In the genomic region with DNA sequence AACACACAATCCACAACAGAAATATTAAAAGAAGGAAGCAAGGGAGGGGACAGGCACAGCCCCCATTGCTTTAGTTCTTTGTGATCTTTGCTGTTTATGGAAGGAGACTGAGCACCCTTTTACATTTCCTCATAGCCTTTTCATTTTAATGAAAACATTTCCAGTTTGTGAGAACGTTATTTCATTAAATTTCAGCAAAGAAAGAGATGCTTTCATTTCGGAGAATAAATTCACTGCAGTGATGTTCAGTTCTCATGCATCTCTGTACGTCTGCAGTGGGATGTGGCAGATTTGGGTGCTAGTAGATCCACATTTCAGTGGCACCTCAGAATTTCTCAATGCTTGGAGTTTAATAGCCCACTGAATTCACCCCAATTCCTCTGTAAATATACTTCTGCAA, we compare ENCODE assay signal across 32 mouse cellular contexts. TPM values are rescaled to one million over a fixed set of nuclear protein-coding genes. Genes with fewer than 3 reads are reported as not detected.
DNase-seq lines count a peak whose midpoint lies in the region; ATAC-seq and TF ChIP-seq lines count a peak whose summit lies in the region.
"Had no signal": no experiment of that assay in that cellular context is flagged by ENCODE, and none has a peak within 500 bp of the region (broad histone marks: within the 10 kb centered on the region; RNA-seq: fewer than 3 reads in every experiment).

No protein-coding gene starts in this region.

- H3K4me1 ChIP-seq in limb, embryonic 14.5 days (ENCODE audit: control insufficient read depth, insufficient read depth, low read length), result 0 out of 2 replicates have a peak, but pooled peaks cover 2% of the 10 kb centered on the region
- H3K4me1 ChIP-seq in limb, embryonic 10.5 days, result peaks cover 10% of the 10 kb centered on the region
- H3K4me1 ChIP-seq in forebrain, embryonic 10.5 days, result peaks cover 37% of the 10 kb centered on the region
- H3K4me1 ChIP-seq in forebrain, embryonic 16.5 days (replicated peaks; ENCODE audit: control insufficient read depth, insufficient read depth, low read length), result peaks cover 29% of the 10 kb centered on the region
- H3K4me1 ChIP-seq: liver, embryonic 15.5 days had no signal

- H3K4me3 ChIP-seq in limb, embryonic 14.5 days (replicated peaks; ENCODE audit: low read length), result no peak overlapping the region
- H3K4me3 ChIP-seq in limb, embryonic 10.5 days, result no peak overlapping the region
- peak overlapping the region; percentile 74; the same call in 1 of the 2 replicates for H3K4me3 ChIP-seq in forebrain, embryonic 10.5 days
- H3K4me3 ChIP-seq in forebrain, embryonic 16.5 days (replicated peaks; ENCODE audit: low read length), result peak overlapping the region; percentile 18
- H3K4me3 ChIP-seq: heart, adult 2 months; heart, embryonic 13.5 days; hindbrain, embryonic 12.5 days; limb, embryonic 15.5 days; liver, embryonic 15.5 days; lung, embryonic 15.5 days; megakaryocyte, embryonic 14.5 days had no signal

- no peak overlapping the region for H3K9ac ChIP-seq in limb, embryonic 14.5 days (ENCODE audit: low read depth, low read length, severe bottlenecking)
- peak overlapping the region; percentile 59 for H3K9ac ChIP-seq in forebrain, embryonic 16.5 days (replicated peaks; ENCODE audit: low read depth, low read length)
- H3K9ac ChIP-seq: heart, embryonic 13.5 days; hindbrain, embryonic 12.5 days; limb, embryonic 15.5 days; liver, embryonic 15.5 days; lung, embryonic 15.5 days had no signal

- peaks cover 83% of the 10 kb centered on the region for H3K27me3 ChIP-seq in limb, embryonic 14.5 days (ENCODE audit: control insufficient read depth, insufficient read depth, low read length)
- H3K27me3 ChIP-seq in limb, embryonic 10.5 days (ENCODE audit: low read depth, poor library complexity, severe bottlenecking), result peaks cover 98% of the 10 kb centered on the region
- peaks cover 99% of the 10 kb centered on the region for H3K27me3 ChIP-seq in forebrain, embryonic 10.5 days (ENCODE audit: poor library complexity, severe bottlenecking)
- no peaks in the 10 kb centered on the region for H3K27me3 ChIP-seq in forebrain, embryonic 16.5 days (replicated peaks; ENCODE audit: control insufficient read depth, insufficient read depth, low read length)

- TF ChIP-seq CTCF in brain, embryonic 14.5 days (IDR thresholded peaks at IDR 0.05; ENCODE audit: borderline replicate concordance, extremely low read depth, insufficient read depth, insufficient read length), result no peak

- no peak overlapping the region for H3K4me2 ChIP-seq in limb, embryonic 14.5 days (replicated peaks; ENCODE audit: low read depth, low read length, severe bottlenecking)
- H3K4me2 ChIP-seq in forebrain, embryonic 16.5 days (ENCODE audit: low read length), result peak overlapping the region; percentile 47
- H3K4me2 ChIP-seq: heart, embryonic 13.5 days; hindbrain, embryonic 12.5 days; limb, embryonic 15.5 days; liver, embryonic 15.5 days; lung, embryonic 15.5 days had no signal

- DNase-seq in limb, embryonic 14.5 days (ENCODE audit: low spot score), result peak; percentile 2
- no peak for DNase-seq in limb, embryonic 10.5 days (ENCODE audit: low spot score)
- peak; percentile 72 for DNase-seq in brain, embryonic 14.5 days (ENCODE audit: low read depth)
- DNase-seq in forebrain, embryonic 10.5 days (ENCODE audit: extremely low spot score, low spot score), result no peak
- DNase-seq in heart, postnatal 25 days (ENCODE audit: low spot score), result no peak
- DNase-seq in adrenal gland, postnatal 14 days, result no peak
- DNase-seq: adrenal gland, adult 8-10 months; cerebellum, adult 2 months; cerebellum, postnatal 25 days; gastrocnemius, postnatal 36 days; heart, adult 2 months; heart, postnatal 14 days; kidney, adult 8-10 months; kidney, postnatal 14 days; layer of hippocampus, postnatal 36 days; lung, postnatal 36 days; thymus, postnatal 14 days had no signal

- intact Hi-C loops in heart, postnatal 25 days (cut with DNase I), result no loop called here

- ATAC-seq in limb, embryonic 14.5 days (ENCODE audit: low FRiP score, low read depth), result no peak
- ATAC-seq in forebrain, embryonic 16.5 days, result no peak
- ATAC-seq: activated CD4-positive, CD25-positive, alpha-beta regulatory T cell, adult 4 months; inflammation-experienced regulatory T-cells, adult 6 months had no signal

- 20% methylated on average over 3 of the region's 3 CpGs for WGBS in limb, embryonic 14.5 days
- 18% methylated on average over 3 of the region's 3 CpGs for WGBS in limb, embryonic 10.5 days
- 24% methylated on average over 3 of the region's 3 CpGs for WGBS in forebrain, embryonic 10.5 days
- 4% methylated on average over 3 of the region's 3 CpGs for WGBS in forebrain, embryonic 16.5 days

- no peak overlapping the region for H3K27ac ChIP-seq in limb, embryonic 14.5 days (replicated peaks; ENCODE audit: low read depth, low read length)
- H3K27ac ChIP-seq in limb, embryonic 10.5 days, result no peak overlapping the region
- peak overlapping the region; percentile 99 for H3K27ac ChIP-seq in forebrain, embryonic 10.5 days
- H3K27ac ChIP-seq in forebrain, embryonic 16.5 days (ENCODE audit: low read length), result peak overlapping the region; percentile 88
- H3K27ac ChIP-seq: heart, adult 2 months; heart, embryonic 13.5 days; hindbrain, embryonic 12.5 days; limb, embryonic 15.5 days; liver, embryonic 15.5 days; lung, embryonic 15.5 days had no signal

- no peaks in the 10 kb centered on the region for H3K9me3 ChIP-seq in limb, embryonic 14.5 days (ENCODE audit: control insufficient read depth, low read length)
- H3K9me3 ChIP-seq in limb, embryonic 10.5 days (replicated peaks), result no peaks in the 10 kb centered on the region
- H3K9me3 ChIP-seq in forebrain, embryonic 10.5 days, result no peaks in the 10 kb centered on the region
- H3K9me3 ChIP-seq in forebrain, embryonic 16.5 days (ENCODE audit: control insufficient read depth, low read length), result no peaks in the 10 kb centered on the region
- H3K9me3 ChIP-seq: heart, embryonic 13.5 days; hindbrain, embryonic 12.5 days; limb, embryonic 15.5 days; liver, embryonic 15.5 days; lung, embryonic 15.5 days had no signal

- TF ChIP-seq POLR2A in limb, embryonic 14.5 days (IDR thresholded peaks at IDR 0.05; ENCODE audit: borderline replicate concordance, extremely low read depth, insufficient read depth, insufficient read length), result no peak
- no peak for TF ChIP-seq POLR2A in brain, embryonic 14.5 days (IDR thresholded peaks at IDR 0.05; ENCODE audit: borderline replicate concordance, extremely low read depth, insufficient read depth, insufficient read length, poor library complexity, severe bottlenecking)

- no peaks in the 10 kb centered on the region for H3K36me3 ChIP-seq in limb, embryonic 14.5 days (ENCODE audit: control insufficient read depth, insufficient read depth, low read length)
- H3K36me3 ChIP-seq in limb, embryonic 10.5 days, result no peaks in the 10 kb centered on the region
- 0 out of 2 replicates have a peak, but pooled peaks cover 4% of the 10 kb centered on the region for H3K36me3 ChIP-seq in forebrain, embryonic 10.5 days (replicated peaks)
- H3K36me3 ChIP-seq in forebrain, embryonic 16.5 days (ENCODE audit: control insufficient read depth, insufficient read depth), result no peaks in the 10 kb centered on the region
- H3K36me3 ChIP-seq: heart, embryonic 13.5 days; hindbrain, embryonic 12.5 days; limb, embryonic 15.5 days; liver, embryonic 15.5 days; lung, embryonic 15.5 days had no signal

RNA-seq across cellular contexts. Expression of a gene that starts 13.7 kb away (rescaled TPM):
- 0.04 TPM in 1 of 2 replicates, not detected in the other for polyA plus RNA-seq in limb, embryonic 14.5 days (2012; rRNA removed)
- polyA plus RNA-seq in limb, embryonic 14.5 days (2014; fragmentation: Nextera tagmentation; extraction: Ambion mirVana), result not detected in 2 replicates
- not detected in 2 replicates for polyA plus RNA-seq in limb, embryonic 10.5 days (2016; fragmentation: Nextera tagmentation; extraction: Ambion mirVana)
- polyA plus RNA-seq in brain, embryonic 14.5 days (2012; rRNA removed), result 1.5 and 4.7 TPM in 2 replicates
- polyA plus RNA-seq in forebrain, embryonic 10.5 days (2016; fragmentation: Nextera tagmentation; extraction: Ambion mirVana), result 1.2 TPM in 2 replicates
- 3.6 and 4.0 TPM in 2 replicates for polyA plus RNA-seq in forebrain, embryonic 16.5 days (2015; fragmentation: Nextera tagmentation; extraction: Ambion mirVana)
- not detected for total RNA-seq in heart, postnatal 25 days (2021)
- total RNA-seq in adrenal gland, postnatal 14 days (2021), result not detected in 2 replicates
- total RNA-seq: adrenal gland, adult 8-10 months; gastrocnemius, postnatal 36 days; heart, adult 2 months; heart, postnatal 14 days; MEL had no signal
- polyA plus RNA-seq: activated CD4-positive, CD25-positive, alpha-beta regulatory T cell, adult 4 months; C2C12; cerebellum, adult 2 months; embryonic facial prominence, embryonic 11.5 days; heart, adult 2 months; heart, embryonic 13.5 days; inflammation-experienced regulatory T-cells, adult 6 months; limb, embryonic 15.5 days; liver, embryonic 15.5 days; lung, embryonic 15.5 days; midbrain, postnatal 0 days; neural tube, embryonic 14.5 days; spleen, adult 2 months had no signal

RNA-seq across cellular contexts. Expression of a gene that starts 16.2 kb away (rescaled TPM):
- polyA plus RNA-seq in limb, embryonic 14.5 days (2012; rRNA removed), result 0.12 and 1.2 TPM in 2 replicates
- polyA plus RNA-seq in limb, embryonic 14.5 days (2014; fragmentation: Nextera tagmentation; extraction: Ambion mirVana), result not detected in 2 replicates
- polyA plus RNA-seq in limb, embryonic 10.5 days (2016; fragmentation: Nextera tagmentation; extraction: Ambion mirVana), result 0.19 TPM in 1 of 2 replicates, not detected in the other
- 76.0 and 160 TPM in 2 replicates for polyA plus RNA-seq in brain, embryonic 14.5 days (2012; rRNA removed)
- polyA plus RNA-seq in forebrain, embryonic 10.5 days (2016; fragmentation: Nextera tagmentation; extraction: Ambion mirVana), result 20.2 and 20.7 TPM in 2 replicates
- polyA plus RNA-seq in forebrain, embryonic 16.5 days (2015; fragmentation: Nextera tagmentation; extraction: Ambion mirVana), result 92.9 and 103 TPM in 2 replicates
- not detected for total RNA-seq in heart, postnatal 25 days (2021)
- not detected in 2 replicates for total RNA-seq in adrenal gland, postnatal 14 days (2021)
- total RNA-seq: adrenal gland, adult 8-10 months; gastrocnemius, postnatal 36 days; heart, adult 2 months; heart, postnatal 14 days; MEL had no signal
- polyA plus RNA-seq: activated CD4-positive, CD25-positive, alpha-beta regulatory T cell, adult 4 months; C2C12; cerebellum, adult 2 months; inflammation-experienced regulatory T-cells, adult 6 months; limb, embryonic 15.5 days; neural tube, embryonic 14.5 days; spleen, adult 2 months had no signal

Comparison
In these comparisons a context has a peak if more than half of its experiments do, and no peak if none do; other contexts are left out.
1. DNase-seq: peak in limb, embryonic 14.5 days (single experiment) and brain, embryonic 14.5 days (single experiment); none in limb, embryonic 10.5 days (single experiment), forebrain, embryonic 10.5 days (single experiment), heart, postnatal 25 days (single experiment) and adrenal gland, postnatal 14 days (single experiment).
2. H3K27ac ChIP-seq: peak in forebrain, embryonic 10.5 days (single experiment) and forebrain, embryonic 16.5 days (single experiment); none in limb, embryonic 14.5 days (single experiment) and limb, embryonic 10.5 days (single experiment).
3. H3K4me3 ChIP-seq: peak in forebrain, embryonic 10.5 days (single experiment) and forebrain, embryonic 16.5 days (single experiment); none in limb, embryonic 14.5 days (single experiment) and limb, embryonic 10.5 days (single experiment).